Mouse (Mus musculus) brain, embryonic 14.5 days (tissue): ENCODE results near the gene Polg2. TPM values are rescaled to one million over a fixed set of nuclear protein-coding genes. Genes with fewer than 3 reads are reported as not detected.
"Not testable (repeated sequence)": the region's sequence is repeated elsewhere in the genome, so short reads cannot be mapped to it uniquely, and the experiment has no call there.

Experiments
- DNase-seq: peaks from one replicate; pipeline ENCODE4 v3.0.0-alpha.2; 2011; ENCODE audit warnings: low read depth
- CTCF ChIP-seq: fragments of 200-500 bp; IDR thresholded peaks from 2 replicates; pipeline ENCODE4 v1.5.1; 2012; ENCODE audit warnings: inconsistent platforms, mild to moderate bottlenecking, moderate library complexity, borderline replicate concordance; ENCODE audit not compliant: insufficient read depth, insufficient read length; ENCODE audit errors: extremely low read depth
- POLR2A ChIP-seq: fragments of 200-500 bp; IDR thresholded peaks from 2 replicates; pipeline ENCODE4 v1.6.1; 2012; ENCODE audit warnings: mild to moderate bottlenecking, inconsistent platforms, borderline replicate concordance; ENCODE audit not compliant: poor library complexity, insufficient read depth, insufficient read length, severe bottlenecking; ENCODE audit errors: extremely low read depth
- polyA plus RNA-seq: library from polyadenylated mRNA; depleted of rRNA; stranded (reverse); fragments of >200 nt; gene quantifications from 2 replicates; pipeline ENCODE4 v1.2.3, GENCODE M21; 2012; rRNA removed

The Polg2 gene
- polyA plus RNA-seq, 1 experiment, result 9.0 TPM

GRCm38 (mm10) chr11:106737178-106737621 is 42.1 kb downstream of the Polg2 start:
- no peak for TF ChIP-seq POLR2A
- TF ChIP-seq CTCF, result no peak
- DNase-seq, result peak; percentile 85

- DNase-seq, result peak; percentile 25
- TF ChIP-seq POLR2A (no peak), CTCF (no peak)
Observed at GRCm38 (mm10) chr11:106736614-106737013, 42.7 kb downstream of the Polg2 start.

- no peak for TF ChIP-seq POLR2A
- no peak for DNase-seq
Observed at GRCm38 (mm10) chr11:106730714-106731113, 48.6 kb downstream of the Polg2 start.

GRCm38 (mm10) chr11:106729656-106730055 is 49.7 kb downstream of the Polg2 start:
- DNase-seq, result no peak
- no peak for TF ChIP-seq POLR2A
- no peak for TF ChIP-seq CTCF

- DNase-seq, result no peak
- TF ChIP-seq POLR2A (no peak), CTCF (no peak)
Observed at GRCm38 (mm10) chr11:106728402-106729366, 50.7 kb downstream of the Polg2 start.

GRCm38 (mm10) chr11:106727967-106728366 is 51.4 kb downstream of the Polg2 start:
- peak; percentile 48 for DNase-seq
- TF ChIP-seq POLR2A, result no peak
- no peak for TF ChIP-seq CTCF

GRCm38 (mm10) chr11:106724916-106725235 is 54.5 kb downstream of the Polg2 start:
- DNase-seq, result not testable (repeated sequence)

GRCm38 (mm10) chr11:106724176-106724915 is 55.0 kb downstream of the Polg2 start:
- DNase-seq, result no peak
- TF ChIP-seq CTCF (no peak), POLR2A (no peak)

GRCm38 (mm10) chr11:106723611-106724125 is 55.7 kb downstream of the Polg2 start:
- no peak for TF ChIP-seq POLR2A
- TF ChIP-seq CTCF, result no peak
- DNase-seq, result peak; percentile 31

- TF ChIP-seq CTCF, result no peak
- no peak for DNase-seq
Observed at GRCm38 (mm10) chr11:106722831-106723361, 56.4 kb downstream of the Polg2 start.

GRCm38 (mm10) chr11:106720379-106720778 is 59.0 kb downstream of the Polg2 start:
- TF ChIP-seq CTCF (no peak), POLR2A (no peak)
- no peak for DNase-seq

Other genes starting within 250 kb of the Polg2 start
- gene Tex2, start 166.1 kb downstream of the Polg2 start, polyA plus RNA-seq, result 18.8 and 34.6 TPM in 2 replicates
- gene Pecam1, start 28.9 kb downstream of the Polg2 start, polyA plus RNA-seq, result 15.7 and 24.8 TPM in 2 replicates
- 0.36 and 0.38 TPM in 2 replicates for gene Milr1, start 28.3 kb downstream of the Polg2 start, polyA plus RNA-seq
- 597 and 653 TPM in 2 replicates for gene Ddx5, start 9.6 kb upstream of the Polg2 start, polyA plus RNA-seq
- gene Cep95, start 9.7 kb upstream of the Polg2 start, polyA plus RNA-seq, result 20.3 and 22.3 TPM in 2 replicates
- 23.6 and 29.5 TPM in 2 replicates for gene Smurf2, start 141.2 kb upstream of the Polg2 start, polyA plus RNA-seq
- gene Kpna2, start 220.0 kb upstream of the Polg2 start, polyA plus RNA-seq, result 125 and 197 TPM in 2 replicates
- gene 1810010H24Rik, start 246.1 kb upstream of the Polg2 start, polyA plus RNA-seq, result 4.4 and 5.3 TPM in 2 replicates